Mouse (Mus musculus) embryo, embryonic 10.5 days (tissue): ENCODE data around the gene Dsel.

ENCODE experiments used
- DNase-seq: peaks from one replicate; pipeline ENCODE4 v3.0.0-alpha.2; 2015; ENCODE audit warnings: low spot score

Gene Dsel

GRCm38 (mm10) chr1:111864779-111865165, at the start of gene Dsel:
Dsel (minus strand) TSS chr1:111864918.
- peak; percentile 96 for DNase-seq

DNA sequence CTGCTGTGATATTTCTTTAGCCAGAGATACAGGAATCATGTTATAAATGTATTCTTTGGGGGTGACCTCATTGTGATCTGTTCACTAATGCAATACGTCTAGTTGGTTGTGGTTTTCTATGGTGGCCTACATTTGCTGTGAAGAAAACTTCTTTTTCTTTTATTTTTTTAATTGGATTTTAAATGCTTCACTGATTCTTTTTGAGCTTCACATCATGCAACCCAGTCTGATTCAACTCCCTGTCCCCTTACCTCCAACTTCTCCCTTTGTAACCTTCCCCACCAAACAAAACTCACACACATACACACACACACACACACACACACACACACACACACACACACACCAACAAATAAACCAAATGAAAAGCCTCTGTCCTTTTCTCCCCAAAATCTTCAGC, 46.7 kb upstream of the Dsel start:
- no peak for DNase-seq

GRCm38 (mm10) chr1:111883336-111883735, 18.6 kb upstream of the Dsel start:
- DNase-seq: no peak

- DNase-seq: no peak
These were observed 11.1 kb upstream of the Dsel start for GRCm38 (mm10) chr1:111875784-111876183.

- no peak for DNase-seq
These were observed 8.5 kb upstream of the Dsel start for GRCm38 (mm10) chr1:111873196-111873595.

GRCm38 (mm10) chr1:111865467-111865866, 749 bp upstream of the Dsel start:
- DNase-seq: no peak

- DNase-seq: peak; percentile 89
These were observed 497 bp downstream of the Dsel start for GRCm38 (mm10) chr1:111864063-111864778.

DNA sequence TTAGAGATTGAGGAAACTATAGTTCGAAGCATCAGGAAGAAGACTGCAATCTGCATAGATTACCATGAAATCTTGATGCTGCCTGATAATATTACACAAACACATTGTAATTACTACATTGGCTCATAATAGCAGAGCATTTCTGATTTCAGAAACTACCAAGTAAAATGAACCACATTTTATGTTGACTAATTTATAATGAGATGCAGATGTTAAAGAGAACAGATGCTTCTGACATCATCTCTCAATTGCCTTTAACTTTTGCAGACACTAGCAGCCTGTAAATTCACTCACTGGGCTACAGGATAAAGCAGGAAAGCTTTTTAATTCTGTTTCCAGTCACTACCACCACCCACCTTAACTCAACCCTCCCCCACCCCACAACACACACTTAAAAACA, 6.9 kb downstream of the Dsel start:
- no peak for DNase-seq

DNA sequence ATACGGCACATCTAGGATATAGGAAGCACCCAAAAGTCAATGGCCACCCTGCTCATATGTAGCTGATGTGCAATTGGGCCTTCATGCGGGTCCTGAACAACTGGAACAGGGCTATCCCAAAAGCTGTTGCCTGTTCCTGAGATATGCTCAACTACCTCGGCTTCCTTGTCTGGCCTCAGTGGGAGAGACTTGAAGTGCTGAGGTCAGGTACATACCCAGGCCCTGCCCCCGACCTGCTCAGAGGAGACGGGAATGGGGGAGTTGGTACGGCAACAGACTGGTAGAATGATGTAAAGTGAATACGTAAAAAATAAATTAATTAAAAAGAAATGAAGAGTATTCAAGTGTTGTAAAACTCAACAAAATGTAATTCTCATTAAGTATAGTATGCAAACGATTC, 12.3 kb downstream of the Dsel start:
- DNase-seq: no peak

GRCm38 (mm10) chr1:111833583-111834225, 31.0 kb downstream of the Dsel start:
- DNase-seq: no peak
